Mouse (Mus musculus) hindbrain, embryonic 10.5 days (tissue): ENCODE data around the gene Zmym4. TPM values are rescaled to one million over a fixed set of nuclear protein-coding genes. Genes with fewer than 3 reads are reported as not detected.
"Not testable (repeated sequence)": the region's sequence is repeated elsewhere in the genome, so short reads cannot be mapped to it uniquely, and the experiment has no call there.

Experiments
- DNase-seq: peaks from one replicate; pipeline ENCODE4 v3.0.0-alpha.2; 2017; ENCODE audit warnings: low spot score
- H3K27ac ChIP-seq: fragments of 300-500 bp; sonication (generic); 2 replicates; pipeline ENCODE4 v1.5.1; 2016; ENCODE audit warnings: mild to moderate bottlenecking, moderate library complexity
- H3K27me3 ChIP-seq: fragments of 300-500 bp; sonication (generic); 2 replicates; pipeline ENCODE4 v1.6.1; 2016; ENCODE audit warnings: mild to moderate bottlenecking; ENCODE audit not compliant: poor library complexity, insufficient read depth, severe bottlenecking
- H3K36me3 ChIP-seq: fragments of 300-500 bp; sonication (generic); 2 replicates; pipeline ENCODE4 v1.6.1; 2016; ENCODE audit warnings: mild to moderate bottlenecking, moderate library complexity
- H3K4me1 ChIP-seq: fragments of 300-500 bp; sonication (generic); replicated peaks from 2 replicates; pipeline ENCODE4 v1.6.1; 2016; ENCODE audit warnings: mild to moderate bottlenecking
- H3K4me3 ChIP-seq: fragments of 300-500 bp; sonication (generic); 2 replicates; pipeline ENCODE4 v1.5.1; 2016; ENCODE audit warnings: mild to moderate bottlenecking, moderate library complexity
- H3K9me3 ChIP-seq: fragments of 300-500 bp; sonication (generic); 2 replicates; pipeline ENCODE4 v1.6.1; 2016; ENCODE audit warnings: mild to moderate bottlenecking, moderate library complexity
- WGBS: fragments of 180-500 bp; shearing (Covaris S2); methylation state at CpG from one replicate; pipeline ENCODE4 v1.1.7; 2016; 5-methylcytosine and 5-hydroxymethylcytosine counted together
- polyA plus RNA-seq: library from polyadenylated mRNA; unstranded; fragments of >200 nt; fragmentation: Nextera tagmentation; extraction: Ambion mirVana; gene quantifications from 2 replicates; pipeline ENCODE4 v1.2.1, GENCODE M21; 2016

The Zmym4 gene
- polyA plus RNA-seq, 1 experiment from 2014 or later: 24.3 TPM

DNA sequence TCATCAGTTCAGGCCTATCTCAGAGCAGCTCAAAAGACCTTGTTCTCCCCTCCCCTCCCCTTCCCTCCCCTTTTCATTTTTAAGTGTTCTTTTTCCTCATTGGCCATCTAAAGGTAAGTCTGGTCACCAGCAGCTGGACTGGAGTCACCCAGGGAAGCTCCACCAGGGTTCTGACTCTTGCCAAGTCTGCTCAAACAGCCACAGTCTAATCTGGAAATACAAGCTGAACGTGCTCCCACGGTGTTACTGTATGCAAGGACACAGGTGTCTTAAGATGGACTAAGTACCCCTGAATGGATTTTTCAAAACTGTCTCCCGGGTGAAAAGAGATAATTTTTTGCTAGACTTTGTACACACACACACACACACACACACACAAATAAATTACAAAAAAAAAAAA, 15.4 kb upstream of the Zmym4 start:
- Histone ChIP-seq H3K4me1 (no peaks in the 10 kb centered on the region), H3K27me3 (no peaks in the 10 kb centered on the region), H3K9me3 (no peaks in the 10 kb centered on the region), H3K27ac (no peak overlapping the region), H3K36me3 (no peaks in the 10 kb centered on the region), H3K4me3 (no peak overlapping the region)
- 72% methylated on average over 3 of the region's 3 CpGs for WGBS
- DNase-seq: no peak

- Histone ChIP-seq H3K27ac (no peak overlapping the region), H3K4me1 (no peaks in the 10 kb centered on the region), H3K36me3 (no peaks in the 10 kb centered on the region), H3K4me3 (no peak overlapping the region), H3K9me3 (no peaks in the 10 kb centered on the region), H3K27me3 (no peaks in the 10 kb centered on the region)
- DNase-seq: no peak
- WGBS: 85% methylated on average over 3 of the region's 3 CpGs
Measured at GRCm38 (mm10) chr4:126978706-126979105, 10.8 kb upstream of the Zmym4 start.

GRCm38 (mm10) chr4:126977467-126977866, 9.5 kb upstream of the Zmym4 start:
- no peak overlapping the region for H3K4me3 ChIP-seq
- no peaks in the 10 kb centered on the region for H3K27me3 ChIP-seq
- no peaks in the 10 kb centered on the region for H3K4me1 ChIP-seq
- no peaks in the 10 kb centered on the region for H3K36me3 ChIP-seq
- no peaks in the 10 kb centered on the region for H3K9me3 ChIP-seq
- DNase-seq: no peak
- H3K27ac ChIP-seq: no peak overlapping the region

GRCm38 (mm10) chr4:126967241-126967863, 583 bp downstream of the Zmym4 start:
- peak overlapping the region; percentile 100 for H3K27ac ChIP-seq
- H3K9me3 ChIP-seq: no peaks in the 10 kb centered on the region
- H3K36me3 ChIP-seq: peaks cover 5% of the 10 kb centered on the region; the same call in 1 of the 2 replicates
- whole genome bisulfite sequencing: 1% methylated on average over 19 of the region's 53 CpGs
- H3K27me3 ChIP-seq: no peaks in the 10 kb centered on the region
- peak overlapping the region; percentile 98 for H3K4me3 ChIP-seq
- DNase-seq: peak; percentile 52
- peaks cover 13% of the 10 kb centered on the region for H3K4me1 ChIP-seq

DNA sequence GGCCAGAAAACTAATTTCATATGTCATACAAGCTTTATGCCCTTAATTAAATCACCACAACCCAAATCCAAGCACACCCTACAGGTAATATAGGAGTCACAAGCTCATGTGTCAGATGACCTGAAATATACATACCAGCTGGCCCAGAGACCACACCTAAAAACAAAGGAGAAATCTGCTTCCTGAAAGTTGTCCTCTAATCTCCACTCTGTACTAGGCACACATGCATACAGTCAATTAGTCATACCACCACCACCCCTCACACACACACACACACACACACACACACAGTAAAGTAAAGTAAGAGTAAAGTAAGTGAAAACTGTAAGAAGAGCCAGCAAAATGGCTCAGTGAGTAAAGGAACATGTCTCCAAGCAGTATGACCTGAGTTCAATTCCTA, 9.3 kb downstream of the Zmym4 start:
- no peaks in the 10 kb centered on the region for H3K27me3 ChIP-seq
- no peak overlapping the region for H3K27ac ChIP-seq
- DNase-seq: no peak
- H3K36me3 ChIP-seq: peaks cover 43% of the 10 kb centered on the region
- peaks cover 7% of the 10 kb centered on the region; the same call in 1 of the 2 replicates for H3K4me1 ChIP-seq
- no peak overlapping the region for H3K4me3 ChIP-seq
- H3K9me3 ChIP-seq: no peaks in the 10 kb centered on the region

GRCm38 (mm10) chr4:126958261-126958660, 9.7 kb downstream of the Zmym4 start:
- peaks cover 7% of the 10 kb centered on the region; the same call in 1 of the 2 replicates for H3K4me1 ChIP-seq
- H3K4me3 ChIP-seq: no peak overlapping the region
- WGBS: 91% methylated on average over 2 of the region's 2 CpGs
- no peak overlapping the region for H3K27ac ChIP-seq
- H3K27me3 ChIP-seq: no peaks in the 10 kb centered on the region
- peaks cover 40% of the 10 kb centered on the region for H3K36me3 ChIP-seq
- no peak for DNase-seq
- H3K9me3 ChIP-seq: no peaks in the 10 kb centered on the region

- Histone ChIP-seq H3K27me3 (no peaks in the 10 kb centered on the region), H3K27ac (no peak overlapping the region), H3K9me3 (no peaks in the 10 kb centered on the region), H3K4me3 (no peak overlapping the region), H3K36me3 (peaks cover 39% of the 10 kb centered on the region), H3K4me1 (peaks cover 7% of the 10 kb centered on the region; the same call in 1 of the 2 replicates)
- 98% methylated on average over 3 of the region's 3 CpGs for WGBS
- DNase-seq: no peak
Measured at GRCm38 (mm10) chr4:126957434-126957833, 10.5 kb downstream of the Zmym4 start.

DNA sequence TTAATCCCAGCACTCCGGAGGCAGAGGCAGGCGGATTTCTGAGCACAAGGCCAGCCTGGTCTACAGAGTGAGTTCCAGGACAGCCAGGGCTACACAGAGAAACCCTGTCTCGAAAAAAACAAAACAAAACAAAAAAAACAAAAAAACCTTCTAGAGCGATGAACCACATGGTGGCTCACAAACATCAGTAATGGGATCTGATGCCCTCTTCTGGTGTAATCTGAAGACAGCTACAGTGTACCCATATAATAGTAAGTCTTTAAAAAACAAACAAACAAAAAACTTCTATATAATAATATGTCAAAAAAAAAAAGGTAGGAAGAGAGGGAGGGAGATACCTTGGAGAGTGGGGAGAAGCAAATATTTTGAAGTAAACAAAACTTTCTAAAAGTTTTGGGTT, 17.1 kb downstream of the Zmym4 start:
- not testable (repeated sequence) for H3K27me3 ChIP-seq, DNase-seq, H3K4me3 ChIP-seq, H3K27ac ChIP-seq, H3K9me3 ChIP-seq, H3K4me1 ChIP-seq
- peaks cover 36% of the 10 kb centered on the region for H3K36me3 ChIP-seq
- 89% methylated on average over 4 of the region's 4 CpGs for WGBS

DNA sequence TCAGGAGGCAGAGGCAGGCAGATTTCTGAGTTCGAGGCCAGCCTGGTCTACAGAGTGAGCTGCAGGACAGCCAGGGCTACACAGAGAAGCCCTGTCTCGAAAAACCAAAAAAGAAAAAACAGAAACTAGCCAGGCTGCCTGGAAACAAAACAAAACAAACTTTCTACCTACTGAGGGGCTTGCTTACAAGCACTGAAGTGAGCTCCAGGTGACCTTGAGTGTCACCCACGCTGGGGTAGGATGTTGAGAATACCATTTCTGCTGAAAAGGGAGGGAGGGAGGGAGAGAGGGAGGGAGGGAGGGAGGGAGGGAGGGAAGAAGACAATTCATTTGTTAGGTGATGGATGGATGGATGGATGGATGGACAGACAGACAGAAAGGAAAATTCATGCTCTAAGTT, 24.5 kb downstream of the Zmym4 start:
- no peaks in the 10 kb centered on the region for H3K27me3 ChIP-seq
- peaks cover 82% of the 10 kb centered on the region for H3K36me3 ChIP-seq
- no peaks in the 10 kb centered on the region for H3K4me1 ChIP-seq
- 91% methylated on average over 3 of the region's 3 CpGs for WGBS
- H3K27ac ChIP-seq: no peak overlapping the region
- no peaks in the 10 kb centered on the region for H3K9me3 ChIP-seq
- DNase-seq: no peak
- no peak overlapping the region for H3K4me3 ChIP-seq

GRCm38 (mm10) chr4:126942846-126943245, 25.1 kb downstream of the Zmym4 start:
- Histone ChIP-seq H3K4me3 (no peak overlapping the region), H3K4me1 (no peaks in the 10 kb centered on the region), H3K27ac (no peak overlapping the region), H3K36me3 (peaks cover 88% of the 10 kb centered on the region), H3K27me3 (no peaks in the 10 kb centered on the region), H3K9me3 (no peaks in the 10 kb centered on the region)
- DNase-seq: no peak
- 98% methylated on average over 3 of the region's 3 CpGs for WGBS

DNA sequence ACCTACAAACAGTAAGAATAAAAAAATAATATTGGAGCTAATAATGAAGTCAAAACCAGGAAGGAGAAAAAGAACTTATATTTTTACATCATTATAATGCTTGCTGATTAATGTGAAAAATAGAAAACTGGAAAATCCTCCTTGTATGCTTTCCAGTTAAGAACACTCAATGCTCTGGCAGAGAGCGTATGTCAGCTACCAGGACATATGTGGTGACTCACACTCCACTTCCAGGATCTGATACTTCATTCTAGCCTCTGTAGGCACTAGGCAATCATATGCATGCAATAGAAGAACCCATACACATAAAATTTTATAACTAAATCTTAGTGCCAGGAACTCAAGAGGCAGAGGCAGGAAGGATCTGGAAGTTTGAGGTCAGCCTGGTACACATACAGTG, 40.2 kb downstream of the Zmym4 start:
- 96% methylated on average over 1 of the region's 1 CpGs for WGBS
- no peak overlapping the region for H3K4me3 ChIP-seq
- H3K27me3 ChIP-seq: no peaks in the 10 kb centered on the region
- no peak overlapping the region for H3K27ac ChIP-seq
- no peaks in the 10 kb centered on the region for H3K4me1 ChIP-seq
- H3K9me3 ChIP-seq: no peaks in the 10 kb centered on the region
- H3K36me3 ChIP-seq: peaks cover 47% of the 10 kb centered on the region
- DNase-seq: no peak

GRCm38 (mm10) chr4:126889879-126890278, 78.1 kb downstream of the Zmym4 start:
- WGBS: 94% methylated on average over 8 of the region's 8 CpGs
- Histone ChIP-seq H3K27ac (no peak overlapping the region), H3K4me1 (no peaks in the 10 kb centered on the region), H3K9me3 (no peaks in the 10 kb centered on the region), H3K36me3 (peaks cover 90% of the 10 kb centered on the region), H3K4me3 (no peak overlapping the region), H3K27me3 (no peaks in the 10 kb centered on the region)
- no peak for DNase-seq

DNA sequence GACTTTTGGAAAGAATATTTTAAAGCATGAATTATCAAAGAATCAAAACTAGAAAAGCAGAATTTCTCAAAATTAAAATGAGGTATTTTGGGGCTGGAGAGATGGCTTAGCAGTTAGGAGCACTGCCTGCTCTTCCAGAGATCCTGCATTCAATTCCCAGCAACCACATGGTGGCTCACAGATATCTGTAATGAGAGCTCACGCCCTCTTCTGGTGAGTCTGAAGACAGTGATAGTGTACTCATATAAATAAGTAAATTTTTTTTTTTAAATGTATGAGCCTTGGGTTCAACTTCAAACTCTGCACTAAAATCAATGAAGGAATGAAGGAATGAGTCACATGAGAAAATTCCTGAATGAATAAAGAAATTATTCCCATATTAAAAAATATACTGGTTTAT, 82.0 kb downstream of the Zmym4 start:
- peaks cover 78% of the 10 kb centered on the region for H3K36me3 ChIP-seq

DNA sequence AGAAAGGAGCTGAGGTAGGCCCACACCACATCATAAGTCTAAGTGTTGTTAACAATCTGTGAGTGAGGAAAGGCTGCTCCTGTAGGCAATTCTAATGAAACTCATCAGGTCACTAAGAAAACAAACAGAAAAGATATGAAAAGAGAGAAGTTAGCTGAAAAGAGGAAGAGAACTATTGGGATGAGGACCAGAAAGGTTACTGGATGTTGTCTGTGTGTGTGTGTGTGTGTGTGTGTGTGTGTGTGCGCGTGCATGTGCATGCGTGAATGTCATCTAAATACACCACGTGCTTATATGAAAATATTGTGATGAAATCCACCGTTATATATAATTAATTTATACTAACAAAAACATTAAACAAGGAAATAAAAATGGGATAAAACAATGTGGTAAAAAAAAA, 84.3 kb downstream of the Zmym4 start:
- H3K9me3 ChIP-seq: no peaks in the 10 kb centered on the region
- no peak overlapping the region for H3K27ac ChIP-seq
- H3K27me3 ChIP-seq: no peaks in the 10 kb centered on the region
- peaks cover 77% of the 10 kb centered on the region for H3K36me3 ChIP-seq
- no peak for DNase-seq
- no peaks in the 10 kb centered on the region for H3K4me1 ChIP-seq
- WGBS: 96% methylated on average over 5 of the region's 5 CpGs
- H3K4me3 ChIP-seq: no peak overlapping the region

More for the DNA sequence above, 82.0 kb downstream of the Zmym4 start:
- Histone ChIP-seq H3K4me3 (no peak overlapping the region), H3K27ac (no peak overlapping the region), H3K4me1 (no peaks in the 10 kb centered on the region), H3K27me3 (no peaks in the 10 kb centered on the region), H3K9me3 (no peaks in the 10 kb centered on the region)
- WGBS: 50% methylated on average over 1 of the region's 1 CpGs
- no peak for DNase-seq
